Mouse (Mus musculus) erythroblast, embryonic 14.5 days (primary cell): ENCODE results near the gene Prkch. TPM values are rescaled to one million over a fixed set of nuclear protein-coding genes. Genes with fewer than 3 reads are reported as not detected.

Experiments used
- H3K27me3 ChIP-seq: 2 replicates; pipeline ENCODE4 v1.6.1; 2012; ENCODE audit warnings: inconsistent platforms; ENCODE audit not compliant: control insufficient read depth
- H3K36me3 ChIP-seq: 2 replicates; pipeline ENCODE4 v1.6.1; 2012; ENCODE audit warnings: mild to moderate bottlenecking, inconsistent platforms; ENCODE audit not compliant: control insufficient read depth
- H3K4me1 ChIP-seq: 2 replicates; pipeline ENCODE4 v1.6.1; 2012; ENCODE audit warnings: inconsistent platforms; ENCODE audit not compliant: control insufficient read depth
- H3K4me3 ChIP-seq: replicated peaks from 2 replicates; pipeline ENCODE3; 2012; ENCODE audit warnings: moderate library complexity, mild to moderate bottlenecking, inconsistent platforms
- H3K9me3 ChIP-seq: 2 replicates; pipeline ENCODE4 v1.6.1; 2012; ENCODE audit warnings: low read length, inconsistent platforms, mixed read lengths; ENCODE audit not compliant: control insufficient read depth
- GATA1 ChIP-seq: IDR thresholded peaks from 2 replicates; pipeline ENCODE4 v1.6.1; 2012; ENCODE audit warnings: low read length, inconsistent platforms, mixed read lengths
- TAL1 ChIP-seq: IDR thresholded peaks from 3 replicates; pipeline ENCODE4 v1.6.1; 2012; ENCODE audit warnings: low read length, inconsistent platforms, mixed read lengths
- polyA plus RNA-seq: library from polyadenylated mRNA; stranded (reverse); fragments of >175 nt; gene quantifications from 2 replicates; pipeline ENCODE4 v1.2.3, GENCODE M21; 2012

Prkch gene
- polyA plus RNA-seq, 1 experiment = 0.01 TPM

- Histone ChIP-seq H3K27me3 (no peaks in the 10 kb centered on the region), H3K36me3 (no peaks in the 10 kb centered on the region), H3K4me3 (no peak overlapping the region), H3K4me1 (no peaks in the 10 kb centered on the region), H3K9me3 (no peaks in the 10 kb centered on the region)
- TF ChIP-seq GATA1 (no peak), TAL1 (no peak)
These were observed 126.2 kb downstream of the Prkch start for GRCm38 (mm10) chr12:73710846-73711245.

- H3K36me3 ChIP-seq = no peaks in the 10 kb centered on the region
- no peaks in the 10 kb centered on the region for H3K9me3 ChIP-seq
- no peaks in the 10 kb centered on the region for H3K4me1 ChIP-seq
- no peaks in the 10 kb centered on the region for H3K27me3 ChIP-seq
- TF ChIP-seq TAL1 = no peak
- no peak for TF ChIP-seq GATA1
- no peak overlapping the region for H3K4me3 ChIP-seq
These were observed 127.5 kb downstream of the Prkch start for GRCm38 (mm10) chr12:73712122-73712521.

- H3K4me1 ChIP-seq = no peaks in the 10 kb centered on the region
- no peak overlapping the region for H3K4me3 ChIP-seq
- no peak for TF ChIP-seq GATA1
- no peak for TF ChIP-seq TAL1
- no peaks in the 10 kb centered on the region for H3K36me3 ChIP-seq
- no peaks in the 10 kb centered on the region for H3K27me3 ChIP-seq
- H3K9me3 ChIP-seq = no peaks in the 10 kb centered on the region
These were observed 130.0 kb downstream of the Prkch start for GRCm38 (mm10) chr12:73714589-73714988.

GRCm38 (mm10) chr12:73715331-73715730 lies 130.7 kb downstream of the Prkch start:
- TF ChIP-seq GATA1 = no peak
- TF ChIP-seq TAL1 = no peak
- H3K9me3 ChIP-seq = no peaks in the 10 kb centered on the region
- no peak overlapping the region for H3K4me3 ChIP-seq
- H3K36me3 ChIP-seq = no peaks in the 10 kb centered on the region
- H3K27me3 ChIP-seq = no peaks in the 10 kb centered on the region
- H3K4me1 ChIP-seq = no peaks in the 10 kb centered on the region

GRCm38 (mm10) chr12:73715954-73716731 lies 131.5 kb downstream of the Prkch start:
- TF ChIP-seq GATA1 (no peak), TAL1 (no peak)
- no peaks in the 10 kb centered on the region for H3K36me3 ChIP-seq
- H3K4me3 ChIP-seq = no peak overlapping the region
- H3K9me3 ChIP-seq = no peaks in the 10 kb centered on the region
- no peaks in the 10 kb centered on the region for H3K4me1 ChIP-seq
- no peaks in the 10 kb centered on the region for H3K27me3 ChIP-seq

GRCm38 (mm10) chr12:73718036-73718435 lies 133.4 kb downstream of the Prkch start:
- Histone ChIP-seq H3K27me3 (no peaks in the 10 kb centered on the region), H3K9me3 (no peaks in the 10 kb centered on the region), H3K36me3 (no peaks in the 10 kb centered on the region), H3K4me3 (no peak overlapping the region), H3K4me1 (no peaks in the 10 kb centered on the region)
- TF ChIP-seq GATA1 = no peak
- no peak for TF ChIP-seq TAL1

- TF ChIP-seq GATA1 (no peak), TAL1 (no peak)
- Histone ChIP-seq H3K27me3 (no peaks in the 10 kb centered on the region), H3K4me3 (no peak overlapping the region), H3K9me3 (no peaks in the 10 kb centered on the region), H3K4me1 (no peaks in the 10 kb centered on the region), H3K36me3 (no peaks in the 10 kb centered on the region)
These were observed 135.2 kb downstream of the Prkch start for GRCm38 (mm10) chr12:73719816-73720215.

- no peaks in the 10 kb centered on the region for H3K36me3 ChIP-seq
- H3K4me1 ChIP-seq = no peaks in the 10 kb centered on the region
- TF ChIP-seq GATA1 (no peak), TAL1 (no peak)
- no peaks in the 10 kb centered on the region for H3K27me3 ChIP-seq
- H3K9me3 ChIP-seq = no peaks in the 10 kb centered on the region
- H3K4me3 ChIP-seq = no peak overlapping the region
These were observed 135.9 kb downstream of the Prkch start for GRCm38 (mm10) chr12:73720466-73720865.

- Histone ChIP-seq H3K4me3 (no peak overlapping the region), H3K27me3 (no peaks in the 10 kb centered on the region), H3K4me1 (no peaks in the 10 kb centered on the region), H3K9me3 (no peaks in the 10 kb centered on the region), H3K36me3 (no peaks in the 10 kb centered on the region)
- TF ChIP-seq TAL1 = no peak
- no peak for TF ChIP-seq GATA1
These were observed 137.5 kb downstream of the Prkch start for GRCm38 (mm10) chr12:73722060-73722459.
